Mouse (Mus musculus) brain, embryonic 14.5 days (tissue): Measurements from ENCODE around the gene Ngef.

Experiments
- CTCF ChIP-seq: fragments of 200-500 bp; IDR thresholded peaks from 2 replicates; pipeline ENCODE4 v1.5.1; 2012; ENCODE audit warnings: inconsistent platforms, mild to moderate bottlenecking, moderate library complexity, borderline replicate concordance; ENCODE audit not compliant: insufficient read depth, insufficient read length; ENCODE audit errors: extremely low read depth
- POLR2A ChIP-seq: fragments of 200-500 bp; IDR thresholded peaks from 2 replicates; pipeline ENCODE4 v1.6.1; 2012; ENCODE audit warnings: mild to moderate bottlenecking, inconsistent platforms, borderline replicate concordance; ENCODE audit not compliant: poor library complexity, insufficient read depth, insufficient read length, severe bottlenecking; ENCODE audit errors: extremely low read depth

DNA sequence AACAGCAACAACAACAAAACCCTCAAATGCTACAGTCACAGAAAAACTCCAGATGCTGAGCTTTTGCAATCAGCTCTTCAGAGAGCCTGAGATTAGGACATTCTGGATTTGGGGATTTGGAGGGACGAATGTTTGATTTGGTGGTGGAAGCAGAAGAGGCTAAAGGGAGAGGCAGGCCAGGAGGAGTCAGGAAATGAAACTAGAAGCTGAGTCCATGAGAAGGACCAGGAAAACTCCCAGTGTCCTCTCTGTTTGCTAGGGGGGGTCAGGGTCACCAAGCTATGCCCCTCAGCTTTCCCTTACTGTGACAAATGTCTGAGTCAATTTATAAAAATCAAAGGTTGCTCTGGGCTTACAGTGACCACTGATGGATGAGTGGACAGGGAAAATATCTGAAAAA is 20.1 kb downstream of the Ngef start:
- TF ChIP-seq CTCF (no peak), POLR2A (no peak)
